Mouse (Mus musculus): Measurements from ENCODE around the gene Vash1.

DNA sequence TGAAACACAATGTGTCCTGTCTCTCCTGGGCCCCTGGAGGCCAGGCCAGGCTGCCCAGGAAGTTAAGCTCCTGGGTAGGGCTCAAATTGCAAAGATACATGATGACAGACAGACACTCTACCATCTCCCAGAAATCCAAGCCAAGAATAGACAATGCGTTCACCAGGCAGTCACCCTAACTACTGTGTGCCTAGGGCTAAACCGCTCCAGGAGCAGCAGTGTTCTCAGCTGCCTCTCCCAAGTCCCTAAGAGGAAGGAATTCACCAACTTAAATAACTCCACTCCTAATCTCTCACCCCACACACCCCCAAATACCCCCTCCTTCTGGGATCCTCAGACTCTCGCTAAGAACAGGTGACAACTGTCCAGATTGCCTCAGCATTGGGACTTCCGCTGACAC, 6.4 kb upstream of the Vash1 start:
- TF ChIP-seq CTCF (conservative IDR thresholded peaks at IDR 0.05; ENCODE audit: low read length), result no peak
- TF ChIP-seq NANOG (IDR thresholded peaks at IDR 0.05; ENCODE audit: borderline replicate concordance, low read length), result no peak
